Mouse (Mus musculus) forebrain, postnatal 0 days (tissue): ENCODE results near the gene Chpt1. TPM values are rescaled to one million over a fixed set of nuclear protein-coding genes. Genes with fewer than 3 reads are reported as not detected.

Source experiments
- ATAC-seq: fragments of 200-750 bp; cut with Nextera tagmentation; 2 replicates; pipeline ENCODE4 v1.8.0; 2017; ENCODE audit warnings: mild to moderate bottlenecking, moderate library complexity
- DNase-seq: peaks from one replicate; pipeline ENCODE4 v3.0.0-alpha.2; 2015
- H3K27ac ChIP-seq: fragments of 300-500 bp; sonication (generic); 2 replicates; pipeline ENCODE4 v1.5.1; 2014; ENCODE audit warnings: low read depth, mild to moderate bottlenecking, antibody characterized with exemption, low read length, moderate library complexity, mixed read lengths
- H3K27me3 ChIP-seq: fragments of 300-500 bp; sonication (generic); 2 replicates; pipeline ENCODE4 v1.6.1; 2014; ENCODE audit warnings: mild to moderate bottlenecking, low read length, mixed read lengths; ENCODE audit not compliant: insufficient read depth
- H3K36me3 ChIP-seq: fragments of 300-500 bp; sonication (generic); 2 replicates; pipeline ENCODE4 v1.6.1; 2014; ENCODE audit warnings: mild to moderate bottlenecking, moderate library complexity; ENCODE audit not compliant: insufficient read depth
- H3K4me1 ChIP-seq: fragments of 300-500 bp; sonication (generic); 2 replicates; pipeline ENCODE4 v1.6.1; 2014; ENCODE audit warnings: antibody characterized with exemption; ENCODE audit not compliant: insufficient read depth
- H3K4me2 ChIP-seq: fragments of 300-500 bp; sonication (generic); 2 replicates; pipeline ENCODE4 v1.6.1; 2014; ENCODE audit warnings: low read depth, mild to moderate bottlenecking, moderate library complexity
- H3K4me3 ChIP-seq: fragments of 300-500 bp; sonication (generic); 2 replicates; pipeline ENCODE4 v1.5.1; 2014; ENCODE audit warnings: low read depth, low read length, mixed read lengths
- H3K9ac ChIP-seq: fragments of 300-500 bp; sonication (generic); 2 replicates; pipeline ENCODE4 v1.6.1; 2014; ENCODE audit warnings: mild to moderate bottlenecking
- H3K9me3 ChIP-seq: fragments of 300-500 bp; sonication (generic); 2 replicates; pipeline ENCODE4 v1.6.1; 2016; ENCODE audit warnings: low read length
- CTCF ChIP-seq: sonication (generic); IDR thresholded peaks from 2 replicates; pipeline ENCODE4 v1.5.1; 2016; ENCODE audit warnings: antibody characterized with exemption, control low read depth, low read depth
- WGBS: fragments of 180-500 bp; shearing (Covaris S2); extraction: QIAGEN DNeasy Blood & Tissue Kit; methylation state at CpG from one replicate; pipeline ENCODE4 v1.1.7; 2014; 5-methylcytosine and 5-hydroxymethylcytosine counted together
- polyA plus RNA-seq: library from polyadenylated mRNA; unstranded; fragments of >200 nt; fragmentation: Nextera tagmentation; extraction: Ambion mirVana; gene quantifications from 2 replicates; pipeline ENCODE4 v1.2.1, GENCODE M21; 2015
- total RNA-seq: library from RNA; depleted of rRNA; stranded (reverse); fragments of >200 nt; gene quantifications from 2 replicates; pipeline ENCODE4 v1.2.3, GENCODE M21; 2014; rRNA removed

The Chpt1 gene
- total and polyA plus RNA-seq, 2 experiments from 2014 or later, result 19.3 to 21.3 TPM

DNA sequence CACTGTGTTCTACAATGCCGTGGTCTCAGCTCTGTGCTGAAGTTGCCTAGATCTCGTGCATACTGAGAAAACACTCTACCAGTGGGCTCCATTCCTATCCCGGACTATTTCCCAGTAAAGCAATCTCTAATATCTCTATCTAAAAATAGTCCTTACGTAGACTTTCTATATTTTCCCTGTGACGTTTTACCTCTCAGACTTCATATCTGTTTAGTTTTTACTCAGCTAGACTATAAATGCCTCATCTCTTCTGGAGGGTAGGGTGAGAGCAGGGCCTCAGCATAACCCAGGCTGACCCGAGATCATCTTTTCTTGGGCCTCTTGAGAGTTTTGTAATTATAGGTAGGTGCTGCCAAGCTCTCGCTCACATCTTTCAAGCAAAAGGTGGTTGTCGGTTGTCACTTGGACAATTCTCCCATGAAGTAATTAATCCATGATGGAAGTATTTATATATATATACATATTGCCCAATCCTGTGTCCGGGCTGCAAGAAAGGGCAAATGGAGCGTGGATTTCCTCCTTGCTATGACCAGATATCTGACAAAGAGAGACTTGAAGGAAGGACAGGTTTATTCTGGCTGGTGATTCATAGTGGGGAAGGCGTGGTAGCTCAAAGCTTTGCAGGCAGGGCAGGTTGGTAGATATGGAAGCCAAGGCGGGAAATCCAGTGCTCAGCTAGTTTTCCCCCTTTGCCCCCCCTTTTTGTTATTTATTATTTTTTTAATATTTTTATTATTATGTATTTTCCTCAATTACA, 95.8 kb downstream of the Chpt1 start:
- Histone ChIP-seq H3K27me3 (no peaks in the 10 kb centered on the region), H3K4me1 (no peaks in the 10 kb centered on the region), H3K27ac (no peak overlapping the region), H3K9me3 (no peaks in the 10 kb centered on the region), H3K36me3 (peaks cover 3% of the 10 kb centered on the region), H3K4me3 (no peak overlapping the region), H3K4me2 (no peak overlapping the region), H3K9ac (no peak overlapping the region)
- 93% methylated on average over 12 of the region's 12 CpGs for WGBS
- DNase-seq (no peak), ATAC-seq (no peak)
- no peak for TF ChIP-seq CTCF

DNA sequence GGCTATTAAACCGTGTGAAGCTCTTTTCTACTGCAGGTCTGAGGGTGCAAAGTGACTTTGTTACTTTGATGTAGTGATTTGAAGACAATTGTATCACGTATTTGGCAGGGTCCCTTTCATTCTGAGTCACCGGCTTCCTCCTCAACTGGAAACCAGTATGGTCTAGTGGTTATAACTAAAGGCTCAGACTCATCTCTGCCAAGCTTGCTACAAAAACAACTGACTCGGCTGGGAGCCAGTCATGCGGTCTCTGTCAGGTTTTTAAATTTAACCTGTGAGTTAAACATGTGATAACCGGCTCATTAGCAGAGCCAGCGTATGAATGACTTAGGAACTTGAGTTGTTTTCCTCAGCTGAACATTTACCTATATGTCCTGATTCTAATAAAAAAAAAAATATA, 98.1 kb downstream of the Chpt1 start:
- Histone ChIP-seq H3K27me3 (no peaks in the 10 kb centered on the region), H3K9me3 (no peaks in the 10 kb centered on the region), H3K4me1 (no peaks in the 10 kb centered on the region), H3K27ac (no peak overlapping the region), H3K4me2 (no peak overlapping the region), H3K4me3 (no peak overlapping the region), H3K9ac (no peak overlapping the region), H3K36me3 (0 out of 2 replicates have a peak, but pooled peaks cover 2% of the 10 kb centered on the region)
- no peak for ATAC-seq
- DNase-seq, result no peak
- no peak for TF ChIP-seq CTCF
- 77% methylated on average over 7 of the region's 7 CpGs for WGBS

- ATAC-seq, result no peak
- Histone ChIP-seq H3K27ac (no peak overlapping the region), H3K9ac (no peak overlapping the region), H3K4me1 (no peaks in the 10 kb centered on the region), H3K27me3 (no peaks in the 10 kb centered on the region), H3K9me3 (no peaks in the 10 kb centered on the region), H3K4me3 (no peak overlapping the region), H3K36me3 (0 out of 2 replicates have a peak, but pooled peaks cover 2% of the 10 kb centered on the region), H3K4me2 (no peak overlapping the region)
- 94% methylated on average over 6 of the region's 6 CpGs for WGBS
- no peak for TF ChIP-seq CTCF
- DNase-seq, result no peak
Observed at GRCm38 (mm10) chr10:88404220-88404619, 99.7 kb downstream of the Chpt1 start.

- H3K36me3 ChIP-seq, result 0 out of 2 replicates have a peak, but pooled peaks cover 2% of the 10 kb centered on the region
- no peak overlapping the region for H3K9ac ChIP-seq
- TF ChIP-seq CTCF, result no peak
- WGBS, result 96% methylated on average over 4 of the region's 4 CpGs
- no peak overlapping the region for H3K27ac ChIP-seq
- no peak overlapping the region for H3K4me3 ChIP-seq
- no peak overlapping the region for H3K4me2 ChIP-seq
- no peaks in the 10 kb centered on the region for H3K9me3 ChIP-seq
- no peaks in the 10 kb centered on the region for H3K4me1 ChIP-seq
- ATAC-seq (no peak), DNase-seq (no peak)
- no peaks in the 10 kb centered on the region for H3K27me3 ChIP-seq
Observed at GRCm38 (mm10) chr10:88403021-88403420, 100.9 kb downstream of the Chpt1 start.

Other genes starting within 250 kb of the Chpt1 start
- 0.62 and 0.85 TPM in 2 replicates for gene Dram1, start 125.0 kb downstream of the Chpt1 start, total RNA-seq
- gene Dram1, start 125.0 kb downstream of the Chpt1 start, polyA plus RNA-seq, result 0.58 and 0.92 TPM in 2 replicates
- 44.0 and 51.9 TPM in 2 replicates for gene Gnptab, start 124.9 kb downstream of the Chpt1 start, total RNA-seq
- gene Gnptab, start 124.9 kb downstream of the Chpt1 start, polyA plus RNA-seq, result 16.7 and 21.3 TPM in 2 replicates
- 0.38 and 0.57 TPM in 2 replicates for gene Sycp3, start 44.5 kb downstream of the Chpt1 start, total RNA-seq
- 0.64 and 1.0 TPM in 2 replicates for gene Sycp3, start 44.5 kb downstream of the Chpt1 start, polyA plus RNA-seq
- gene Mybpc1, start 101.1 kb upstream of the Chpt1 start, total RNA-seq, result 1.7 and 3.1 TPM in 2 replicates
- gene Mybpc1, start 101.1 kb upstream of the Chpt1 start, polyA plus RNA-seq, result 1.4 and 2.8 TPM in 2 replicates
- not detected in 2 replicates for gene Spic, start 180.9 kb upstream of the Chpt1 start, total RNA-seq
- gene Spic, start 180.9 kb upstream of the Chpt1 start, polyA plus RNA-seq, result not detected in 2 replicates
- 104 and 113 TPM in 2 replicates for gene Arl1, start 226.8 kb upstream of the Chpt1 start, total RNA-seq
- gene Arl1, start 226.8 kb upstream of the Chpt1 start, polyA plus RNA-seq, result 169 and 172 TPM in 2 replicates